Mouse (Mus musculus) stomach, embryonic 14.5 days (tissue): Measurements from ENCODE around the gene Enpp1. TPM values are rescaled to one million over a fixed set of nuclear protein-coding genes. Genes with fewer than 3 reads are reported as not detected.

Experiments used
- ATAC-seq: fragments of 200-750 bp; cut with Nextera tagmentation; 2 replicates; pipeline ENCODE4 v1.8.0; 2017; ENCODE audit warnings: low read depth, moderate TSS enrichment; ENCODE audit not compliant: insufficient number of reproducible peaks, insufficient read depth, low FRiP score
- H3K27ac ChIP-seq: fragments of 300-500 bp; sonication (generic); 2 replicates; pipeline ENCODE4 v1.5.1; 2014; ENCODE audit warnings: mild to moderate bottlenecking, low read length, moderate library complexity, mixed read lengths
- H3K27me3 ChIP-seq: fragments of 300-500 bp; sonication (generic); 2 replicates; pipeline ENCODE4 v1.6.1; 2014; ENCODE audit warnings: low read length, control low read depth, mixed read lengths; ENCODE audit not compliant: control insufficient read depth, insufficient read depth
- H3K36me3 ChIP-seq: fragments of 300-500 bp; sonication (generic); 2 replicates; pipeline ENCODE4 v1.6.1; 2014; ENCODE audit warnings: mild to moderate bottlenecking, control low read depth, low read length, moderate library complexity, mixed read lengths; ENCODE audit not compliant: control insufficient read depth, insufficient read depth
- H3K4me1 ChIP-seq: fragments of 300-500 bp; sonication (generic); 2 replicates; pipeline ENCODE4 v1.6.1; 2014; ENCODE audit warnings: low read length, control low read depth, mixed read lengths; ENCODE audit not compliant: control insufficient read depth, insufficient read depth
- H3K4me2 ChIP-seq: fragments of 300-500 bp; sonication (generic); replicated peaks from 2 replicates; pipeline ENCODE4 v1.6.1; 2014; ENCODE audit warnings: low read depth, low read length, control low read depth
- H3K4me3 ChIP-seq: fragments of 300-500 bp; sonication (generic); 2 replicates; pipeline ENCODE4 v1.5.1; 2014; ENCODE audit warnings: low read depth, low read length, control low read depth
- H3K9ac ChIP-seq: fragments of 300-500 bp; sonication (generic); replicated peaks from 2 replicates; pipeline ENCODE4 v1.6.1; 2014; ENCODE audit warnings: low read depth, mild to moderate bottlenecking, control low read depth, low read length, moderate library complexity, mixed read lengths
- H3K9me3 ChIP-seq: fragments of 300-500 bp; sonication (generic); 2 replicates; pipeline ENCODE4 v1.6.1; 2016; ENCODE audit warnings: low read depth, low read length, control low read depth; ENCODE audit not compliant: control insufficient read depth
- WGBS: fragments of 180-500 bp; shearing (Covaris S2); extraction: QIAGEN DNeasy Blood & Tissue Kit; methylation state at CpG from one replicate; pipeline ENCODE4 v1.1.7; 2014; 5-methylcytosine and 5-hydroxymethylcytosine counted together
- polyA plus RNA-seq: library from polyadenylated mRNA; unstranded; fragments of >200 nt; fragmentation: Nextera tagmentation; extraction: Ambion mirVana; gene quantifications from 2 replicates; pipeline ENCODE4 v1.2.1, GENCODE M21; 2014

Gene Enpp1
- polyA plus RNA-seq, 1 experiment from 2014 or later = 8.3 TPM

GRCm38 (mm10) chr10:24609146-24609545, 102.8 kb downstream of the Enpp1 start:
- ATAC-seq = no peak
- WGBS = 86% methylated on average over 3 of the region's 3 CpGs

GRCm38 (mm10) chr10:24603727-24604126, 108.2 kb downstream of the Enpp1 start:
- Histone ChIP-seq H3K4me2 (no peak overlapping the region), H3K27ac (no peak overlapping the region), H3K9ac (no peak overlapping the region), H3K27me3 (no peaks in the 10 kb centered on the region), H3K36me3 (no peaks in the 10 kb centered on the region), H3K9me3 (no peaks in the 10 kb centered on the region), H3K4me3 (no peak overlapping the region), H3K4me1 (0 out of 2 replicates have a peak, but pooled peaks cover 2% of the 10 kb centered on the region)
- ATAC-seq = no peak

More at GRCm38 (mm10) chr10:24609146-24609545, 102.8 kb downstream of the Enpp1 start:
- Histone ChIP-seq H3K27ac (no peak overlapping the region), H3K9ac (no peak overlapping the region), H3K4me3 (no peak overlapping the region), H3K36me3 (no peaks in the 10 kb centered on the region), H3K4me1 (no peaks in the 10 kb centered on the region), H3K9me3 (no peaks in the 10 kb centered on the region), H3K27me3 (no peaks in the 10 kb centered on the region), H3K4me2 (no peak overlapping the region)

- H3K27ac ChIP-seq = no peak overlapping the region
- no peaks in the 10 kb centered on the region for H3K36me3 ChIP-seq
- H3K4me1 ChIP-seq = 0 out of 2 replicates have a peak, but pooled peaks cover 2% of the 10 kb centered on the region
- no peak overlapping the region for H3K4me3 ChIP-seq
- no peak overlapping the region for H3K9ac ChIP-seq
- H3K27me3 ChIP-seq = no peaks in the 10 kb centered on the region
- WGBS = 80% methylated on average over 2 of the region's 2 CpGs
- no peak overlapping the region for H3K4me2 ChIP-seq
- no peaks in the 10 kb centered on the region for H3K9me3 ChIP-seq
- ATAC-seq = no peak
Measured at GRCm38 (mm10) chr10:24603035-24603434, 108.9 kb downstream of the Enpp1 start.

GRCm38 (mm10) chr10:24599802-24600201, 112.2 kb downstream of the Enpp1 start:
- H3K9ac ChIP-seq = no peak overlapping the region
- H3K4me2 ChIP-seq = no peak overlapping the region
- H3K27ac ChIP-seq = no peak overlapping the region
- no peak for ATAC-seq
- no peak overlapping the region for H3K4me3 ChIP-seq
- H3K27me3 ChIP-seq = no peaks in the 10 kb centered on the region
- WGBS = 43% methylated on average over 5 of the region's 5 CpGs
- H3K9me3 ChIP-seq = no peaks in the 10 kb centered on the region
- peaks cover 15% of the 10 kb centered on the region for H3K4me1 ChIP-seq
- H3K36me3 ChIP-seq = no peaks in the 10 kb centered on the region; the same call in 1 of the 2 replicates

- H3K27ac ChIP-seq = no peak overlapping the region
- no peaks in the 10 kb centered on the region for H3K9me3 ChIP-seq
- H3K27me3 ChIP-seq = no peaks in the 10 kb centered on the region
- 87% methylated on average over 6 of the region's 6 CpGs for WGBS
- H3K4me3 ChIP-seq = no peak overlapping the region
- ATAC-seq = no peak
- no peak overlapping the region for H3K4me2 ChIP-seq
- no peak overlapping the region for H3K9ac ChIP-seq
- H3K4me1 ChIP-seq = peaks cover 16% of the 10 kb centered on the region
- no peaks in the 10 kb centered on the region; the same call in 1 of the 2 replicates for H3K36me3 ChIP-seq
Measured at GRCm38 (mm10) chr10:24598693-24599092, 113.3 kb downstream of the Enpp1 start.

GRCm38 (mm10) chr10:24597789-24598188, 114.2 kb downstream of the Enpp1 start:
- Histone ChIP-seq H3K36me3 (no peaks in the 10 kb centered on the region; the same call in 1 of the 2 replicates), H3K4me1 (peaks cover 19% of the 10 kb centered on the region), H3K27ac (peak overlapping the region; percentile 89), H3K27me3 (no peaks in the 10 kb centered on the region), H3K9me3 (no peaks in the 10 kb centered on the region), H3K4me2 (peak overlapping the region; percentile 68), H3K4me3 (peak overlapping the region; percentile 47; the same call in 1 of the 2 replicates), H3K9ac (no peak overlapping the region)
- ATAC-seq = no peak
- WGBS = 74% methylated on average over 4 of the region's 4 CpGs

GRCm38 (mm10) chr10:24596869-24597339, 115.1 kb downstream of the Enpp1 start:
- Histone ChIP-seq H3K9me3 (no peaks in the 10 kb centered on the region), H3K4me2 (peak overlapping the region; percentile 68), H3K36me3 (no peaks in the 10 kb centered on the region; the same call in 1 of the 2 replicates), H3K9ac (no peak overlapping the region), H3K27ac (peak overlapping the region; percentile 89), H3K4me1 (peaks cover 19% of the 10 kb centered on the region), H3K27me3 (no peaks in the 10 kb centered on the region), H3K4me3 (peak overlapping the region; percentile 47)
- no peak for ATAC-seq
- 47% methylated on average over 7 of the region's 7 CpGs for WGBS

- Histone ChIP-seq H3K27ac (peak overlapping the region; percentile 89), H3K4me1 (peaks cover 19% of the 10 kb centered on the region), H3K9me3 (no peaks in the 10 kb centered on the region), H3K9ac (peak overlapping the region; percentile 47), H3K36me3 (no peaks in the 10 kb centered on the region; the same call in 1 of the 2 replicates), H3K27me3 (no peaks in the 10 kb centered on the region), H3K4me2 (peak overlapping the region; percentile 68), H3K4me3 (peak overlapping the region; percentile 47)
- ATAC-seq = peak; percentile 42
- WGBS = 14% methylated on average over 31 of the region's 31 CpGs
Measured at GRCm38 (mm10) chr10:24596003-24596868, 115.7 kb downstream of the Enpp1 start.
